Mouse (Mus musculus): ENCODE measurements around the gene Gabrb2. TPM values are rescaled to one million over a fixed set of nuclear protein-coding genes. Genes with fewer than 3 reads are reported as not detected.

Gene Gabrb2
- polyA plus RNA-seq, 1 experiment from 2014 or later = 2.9 TPM

GRCm38 (mm10) chr11:42448929-42449328 lies 29.4 kb downstream of the Gabrb2 start:
- no peak overlapping the region for H3K4me2 ChIP-seq (replicated peaks)

GRCm38 (mm10) chr11:42464136-42464535 lies 44.6 kb downstream of the Gabrb2 start:
- Histone ChIP-seq H3K9ac (no peak overlapping the region), H3K27me3 (no peaks in the 10 kb centered on the region), H3K4me3 (no peak overlapping the region), H3K27ac (no peak overlapping the region), H3K36me3 (no peaks in the 10 kb centered on the region), H3K4me1 (no peaks in the 10 kb centered on the region), H3K9me3 (no peaks in the 10 kb centered on the region), H3K4me2 (replicated peaks) (no peak overlapping the region)
- 88% methylated on average over 1 of the region's 1 CpGs for WGBS
- no peak for ATAC-seq (ENCODE audit: insufficient number of reproducible peaks, insufficient read depth, low FRiP score, low TSS enrichment)

More at GRCm38 (mm10) chr11:42448929-42449328, 29.4 kb downstream of the Gabrb2 start:
- H3K9me3 ChIP-seq = no peaks in the 10 kb centered on the region
- H3K4me1 ChIP-seq = no peaks in the 10 kb centered on the region
- no peak overlapping the region for H3K9ac ChIP-seq
- no peak for ATAC-seq (ENCODE audit: insufficient number of reproducible peaks, insufficient read depth, low FRiP score, low TSS enrichment)
- no peak overlapping the region for H3K27ac ChIP-seq
- 78% methylated on average over 4 of the region's 4 CpGs for WGBS
- no peak overlapping the region for H3K4me3 ChIP-seq
- no peaks in the 10 kb centered on the region for H3K27me3 ChIP-seq
- no peaks in the 10 kb centered on the region for H3K36me3 ChIP-seq

GRCm38 (mm10) chr11:42468381-42468780 lies 48.8 kb downstream of the Gabrb2 start:
- WGBS = 86% methylated on average over 3 of the region's 3 CpGs
- H3K9me3 ChIP-seq = no peaks in the 10 kb centered on the region
- H3K27ac ChIP-seq = no peak overlapping the region
- H3K4me2 ChIP-seq (replicated peaks) = no peak overlapping the region
- no peaks in the 10 kb centered on the region for H3K4me1 ChIP-seq
- H3K36me3 ChIP-seq = no peaks in the 10 kb centered on the region
- no peak overlapping the region for H3K9ac ChIP-seq
- no peak overlapping the region for H3K4me3 ChIP-seq
- no peak for ATAC-seq (ENCODE audit: insufficient number of reproducible peaks, insufficient read depth, low FRiP score, low TSS enrichment)
- H3K27me3 ChIP-seq = no peaks in the 10 kb centered on the region

GRCm38 (mm10) chr11:42474523-42474922 lies 55.0 kb downstream of the Gabrb2 start:
- H3K9ac ChIP-seq = no peak overlapping the region
- ATAC-seq (ENCODE audit: insufficient number of reproducible peaks, insufficient read depth, low FRiP score, low TSS enrichment) = no peak
- H3K9me3 ChIP-seq = no peaks in the 10 kb centered on the region
- H3K36me3 ChIP-seq = no peaks in the 10 kb centered on the region
- H3K27ac ChIP-seq = no peak overlapping the region
- no peaks in the 10 kb centered on the region for H3K4me1 ChIP-seq
- no peak overlapping the region for H3K4me3 ChIP-seq
- H3K27me3 ChIP-seq = no peaks in the 10 kb centered on the region
- no peak overlapping the region for H3K4me2 ChIP-seq (replicated peaks)
- 80% methylated on average over 3 of the region's 3 CpGs for whole genome bisulfite sequencing

GRCm38 (mm10) chr11:42487625-42488024 lies 68.1 kb downstream of the Gabrb2 start:
- Histone ChIP-seq H3K27me3 (no peaks in the 10 kb centered on the region), H3K9ac (no peak overlapping the region), H3K27ac (no peak overlapping the region), H3K4me1 (no peaks in the 10 kb centered on the region), H3K4me2 (replicated peaks) (no peak overlapping the region), H3K4me3 (no peak overlapping the region), H3K9me3 (no peaks in the 10 kb centered on the region), H3K36me3 (no peaks in the 10 kb centered on the region)
- ATAC-seq (ENCODE audit: insufficient number of reproducible peaks, insufficient read depth, low FRiP score, low TSS enrichment) = no peak

- Histone ChIP-seq H3K4me2 (replicated peaks) (no peak overlapping the region), H3K4me3 (no peak overlapping the region), H3K9ac (no peak overlapping the region), H3K36me3 (no peaks in the 10 kb centered on the region), H3K9me3 (no peaks in the 10 kb centered on the region), H3K27ac (no peak overlapping the region), H3K4me1 (no peaks in the 10 kb centered on the region), H3K27me3 (no peaks in the 10 kb centered on the region)
- no peak for ATAC-seq (ENCODE audit: insufficient number of reproducible peaks, insufficient read depth, low FRiP score, low TSS enrichment)
Observed at GRCm38 (mm10) chr11:42501166-42501565, 81.6 kb downstream of the Gabrb2 start.

GRCm38 (mm10) chr11:42505436-42505835 lies 85.9 kb downstream of the Gabrb2 start:
- H3K4me2 ChIP-seq (replicated peaks) = no peak overlapping the region
- H3K27ac ChIP-seq = no peak overlapping the region
- no peak overlapping the region for H3K4me3 ChIP-seq
- H3K9ac ChIP-seq = no peak overlapping the region
- WGBS = 80% methylated on average over 2 of the region's 2 CpGs
- no peaks in the 10 kb centered on the region for H3K9me3 ChIP-seq
- H3K27me3 ChIP-seq = no peaks in the 10 kb centered on the region
- H3K36me3 ChIP-seq = no peaks in the 10 kb centered on the region
- no peaks in the 10 kb centered on the region for H3K4me1 ChIP-seq
- ATAC-seq (ENCODE audit: insufficient number of reproducible peaks, insufficient read depth, low FRiP score, low TSS enrichment) = no peak

GRCm38 (mm10) chr11:42505911-42506310 lies 86.4 kb downstream of the Gabrb2 start:
- ATAC-seq (ENCODE audit: insufficient number of reproducible peaks, insufficient read depth, low FRiP score, low TSS enrichment) = no peak
- H3K9ac ChIP-seq = no peak overlapping the region
- H3K4me2 ChIP-seq (replicated peaks) = no peak overlapping the region
- H3K36me3 ChIP-seq = no peaks in the 10 kb centered on the region
- H3K9me3 ChIP-seq = no peaks in the 10 kb centered on the region
- H3K27ac ChIP-seq = no peak overlapping the region
- H3K27me3 ChIP-seq = no peaks in the 10 kb centered on the region
- WGBS = 79% methylated on average over 1 of the region's 1 CpGs
- H3K4me1 ChIP-seq = no peaks in the 10 kb centered on the region
- H3K4me3 ChIP-seq = no peak overlapping the region

- H3K27me3 ChIP-seq = no peaks in the 10 kb centered on the region
- H3K9ac ChIP-seq = no peak overlapping the region
- H3K27ac ChIP-seq = no peak overlapping the region
- no peak overlapping the region for H3K4me2 ChIP-seq (replicated peaks)
- H3K9me3 ChIP-seq = no peaks in the 10 kb centered on the region
- no peak overlapping the region for H3K4me3 ChIP-seq
- no peaks in the 10 kb centered on the region for H3K4me1 ChIP-seq
- no peak for ATAC-seq (ENCODE audit: insufficient number of reproducible peaks, insufficient read depth, low FRiP score, low TSS enrichment)
- no peaks in the 10 kb centered on the region for H3K36me3 ChIP-seq
- 76% methylated on average over 2 of the region's 2 CpGs for WGBS
Observed at GRCm38 (mm10) chr11:42521960-42522359, 102.4 kb downstream of the Gabrb2 start.

GRCm38 (mm10) chr11:42528226-42528881 lies 108.8 kb downstream of the Gabrb2 start:
- Histone ChIP-seq H3K36me3 (no peaks in the 10 kb centered on the region), H3K4me3 (no peak overlapping the region), H3K27me3 (no peaks in the 10 kb centered on the region), H3K27ac (no peak overlapping the region), H3K4me1 (no peaks in the 10 kb centered on the region), H3K9ac (no peak overlapping the region), H3K4me2 (replicated peaks) (no peak overlapping the region), H3K9me3 (no peaks in the 10 kb centered on the region)
- no peak for ATAC-seq (ENCODE audit: insufficient number of reproducible peaks, insufficient read depth, low FRiP score, low TSS enrichment)
- 88% methylated on average over 3 of the region's 3 CpGs for WGBS

GRCm38 (mm10) chr11:42532577-42532976 lies 113.0 kb downstream of the Gabrb2 start:
- Histone ChIP-seq H3K27ac (no peak overlapping the region), H3K9ac (no peak overlapping the region), H3K4me3 (no peak overlapping the region), H3K27me3 (no peaks in the 10 kb centered on the region), H3K4me1 (no peaks in the 10 kb centered on the region), H3K36me3 (no peaks in the 10 kb centered on the region), H3K9me3 (no peaks in the 10 kb centered on the region), H3K4me2 (replicated peaks) (no peak overlapping the region)
- 68% methylated on average over 2 of the region's 2 CpGs for WGBS
- ATAC-seq (ENCODE audit: insufficient number of reproducible peaks, insufficient read depth, low FRiP score, low TSS enrichment) = no peak

GRCm38 (mm10) chr11:42535286-42535685 lies 115.7 kb downstream of the Gabrb2 start:
- Histone ChIP-seq H3K9me3 (no peaks in the 10 kb centered on the region), H3K4me2 (replicated peaks) (no peak overlapping the region), H3K4me1 (no peaks in the 10 kb centered on the region), H3K27me3 (no peaks in the 10 kb centered on the region), H3K4me3 (no peak overlapping the region), H3K27ac (no peak overlapping the region), H3K9ac (no peak overlapping the region), H3K36me3 (no peaks in the 10 kb centered on the region)
- 80% methylated on average over 5 of the region's 5 CpGs for WGBS
- ATAC-seq (ENCODE audit: insufficient number of reproducible peaks, insufficient read depth, low FRiP score, low TSS enrichment) = no peak

- Histone ChIP-seq H3K4me1 (no peaks in the 10 kb centered on the region), H3K36me3 (no peaks in the 10 kb centered on the region), H3K27ac (no peak overlapping the region), H3K27me3 (no peaks in the 10 kb centered on the region), H3K4me3 (no peak overlapping the region), H3K9me3 (no peaks in the 10 kb centered on the region), H3K4me2 (replicated peaks) (no peak overlapping the region), H3K9ac (no peak overlapping the region)
- no peak for ATAC-seq (ENCODE audit: insufficient number of reproducible peaks, insufficient read depth, low FRiP score, low TSS enrichment)
- 87% methylated on average over 1 of the region's 1 CpGs for WGBS
Observed at GRCm38 (mm10) chr11:42535861-42536260, 116.3 kb downstream of the Gabrb2 start.
